Mouse (Mus musculus) urinary bladder, postnatal 10 days (tissue): Measurements from ENCODE around the gene Vmn1r5.
"Not testable (repeated sequence)": the region's sequence is repeated elsewhere in the genome, so short reads cannot be mapped to it uniquely, and the experiment has no call there.

ENCODE experiments used
- DNase-seq: peaks from one replicate; pipeline ENCODE4 v3.0.0; 2022; ENCODE audit warnings: low spot score

Vmn1r5 gene

GRCm38 (mm10) chr6:56969973-56970372 is at the start of gene Vmn1r5:
Gene Vmn1r5, plus strand, starts transcription at chr6:56970273.
- DNase-seq: no peak

GRCm38 (mm10) chr6:56923331-56923725 is 46.7 kb upstream of the Vmn1r5 start:
- DNase-seq: no peak

GRCm38 (mm10) chr6:56923726-56924707 is 46.1 kb upstream of the Vmn1r5 start, which contains the start of the genes Nt5c3 and Vmn1r4:
Gene Nt5c3, minus strand, starts transcription at chr6:56923932.
Gene Vmn1r4, plus strand, starts transcription at chr6:56924015.
- peak; percentile 60 for DNase-seq

GRCm38 (mm10) chr6:56931648-56932415 is 38.2 kb upstream of the Vmn1r5 start:
- no peak for DNase-seq

GRCm38 (mm10) chr6:56932464-56932863 is 37.6 kb upstream of the Vmn1r5 start:
- DNase-seq: no peak

GRCm38 (mm10) chr6:56934366-56934765 is 35.7 kb upstream of the Vmn1r5 start:
- no peak for DNase-seq

GRCm38 (mm10) chr6:56956436-56956835 is 13.6 kb upstream of the Vmn1r5 start:
- DNase-seq: no peak

GRCm38 (mm10) chr6:56996943-56997342 is 26.9 kb downstream of the Vmn1r5 start, which contains the start of gene Vmn1r6:
Gene Vmn1r6, plus strand, starts transcription at chr6:56997243.
- DNase-seq: no peak

- DNase-seq: not testable (repeated sequence)
These were observed 55.2 kb downstream of the Vmn1r5 start, which contains the start of gene Vmn1r7 for GRCm38 (mm10) chr6:57025224-57025623. Gene Vmn1r7, minus strand, starts transcription at chr6:57025324.

GRCm38 (mm10) chr6:57031984-57032383 is 61.9 kb downstream of the Vmn1r5 start, which contains the start of gene Vmn1r8:
Gene Vmn1r8, plus strand, starts transcription at chr6:57032284.
- DNase-seq: no peak

GRCm38 (mm10) chr6:57034674-57035073 is 64.6 kb downstream of the Vmn1r5 start:
- no peak for DNase-seq
